Mouse (Mus musculus): ENCODE measurements at regions not wholly inside any gene's neighbourhood (a gene's known extent, or its start where the extent isn't known, plus 50 kb on each side); places are given as distances from the start of the nearest gene placed in this dataset.

DNA sequence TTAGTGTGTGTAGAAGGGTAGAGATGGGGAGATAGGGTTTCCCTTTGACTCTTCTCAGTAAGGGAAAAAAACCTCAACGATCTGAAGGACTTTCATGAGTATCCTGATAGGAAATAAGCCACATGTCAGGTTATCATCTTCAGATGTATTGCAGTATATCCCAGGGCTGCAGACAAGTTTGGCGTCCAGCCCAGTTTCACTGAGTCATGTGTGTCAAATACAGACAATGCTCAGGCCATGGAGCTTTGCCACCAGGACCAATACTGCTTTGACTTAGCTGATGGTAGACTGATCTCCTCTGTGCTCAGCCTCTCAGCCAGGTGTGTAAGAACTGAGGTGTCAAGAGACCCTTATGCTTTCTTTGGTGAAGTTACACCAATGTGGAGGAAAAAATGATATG, 62.9 kb downstream of the Cst10 start:
- Histone ChIP-seq H3K4me3 (ENCODE audit: low read depth, low read length) (no peak overlapping the region), H3K27me3 (replicated peaks; ENCODE audit: control insufficient read depth, insufficient read depth, low read length) (no peaks in the 10 kb centered on the region), H3K36me3 (ENCODE audit: control insufficient read depth, insufficient read depth, low read length) (no peaks in the 10 kb centered on the region), H3K27ac (ENCODE audit: low read depth) (no peak overlapping the region), H3K9ac (ENCODE audit: low read length) (no peak overlapping the region), H3K4me1 (replicated peaks; ENCODE audit: control insufficient read depth, insufficient read depth, low read length) (no peaks in the 10 kb centered on the region), H3K9me3 (ENCODE audit: control insufficient read depth, low read length) (no peaks in the 10 kb centered on the region), H3K4me2 (ENCODE audit: low read length) (no peak overlapping the region)
- 76% methylated on average over 2 of the region's 2 CpGs for WGBS
- DNase-seq (ENCODE audit: low spot score) (no peak), ATAC-seq (replicated peaks; ENCODE audit: low FRiP score, low TSS enrichment, low read depth) (no peak)

- ATAC-seq (replicated peaks; ENCODE audit: low FRiP score, low TSS enrichment, low read depth) (no peak), DNase-seq (ENCODE audit: low spot score) (no peak)
- no peak overlapping the region for H3K4me3 ChIP-seq (ENCODE audit: low read depth, low read length)
- H3K4me1 ChIP-seq (replicated peaks; ENCODE audit: control insufficient read depth, insufficient read depth, low read length), result no peaks in the 10 kb centered on the region
- 62% methylated on average over 2 of the region's 2 CpGs for WGBS
- H3K9me3 ChIP-seq (ENCODE audit: control insufficient read depth, low read length), result no peaks in the 10 kb centered on the region
- H3K9ac ChIP-seq (ENCODE audit: low read length), result no peak overlapping the region
- no peak overlapping the region for H3K27ac ChIP-seq (ENCODE audit: low read depth)
- no peak overlapping the region for H3K4me2 ChIP-seq (ENCODE audit: low read length)
- no peaks in the 10 kb centered on the region for H3K36me3 ChIP-seq (ENCODE audit: control insufficient read depth, insufficient read depth, low read length)
- H3K27me3 ChIP-seq (replicated peaks; ENCODE audit: control insufficient read depth, insufficient read depth, low read length), result no peaks in the 10 kb centered on the region
These were observed 67.6 kb downstream of the Cst10 start for GRCm38 (mm10) chr2:149472411-149472810.

DNA sequence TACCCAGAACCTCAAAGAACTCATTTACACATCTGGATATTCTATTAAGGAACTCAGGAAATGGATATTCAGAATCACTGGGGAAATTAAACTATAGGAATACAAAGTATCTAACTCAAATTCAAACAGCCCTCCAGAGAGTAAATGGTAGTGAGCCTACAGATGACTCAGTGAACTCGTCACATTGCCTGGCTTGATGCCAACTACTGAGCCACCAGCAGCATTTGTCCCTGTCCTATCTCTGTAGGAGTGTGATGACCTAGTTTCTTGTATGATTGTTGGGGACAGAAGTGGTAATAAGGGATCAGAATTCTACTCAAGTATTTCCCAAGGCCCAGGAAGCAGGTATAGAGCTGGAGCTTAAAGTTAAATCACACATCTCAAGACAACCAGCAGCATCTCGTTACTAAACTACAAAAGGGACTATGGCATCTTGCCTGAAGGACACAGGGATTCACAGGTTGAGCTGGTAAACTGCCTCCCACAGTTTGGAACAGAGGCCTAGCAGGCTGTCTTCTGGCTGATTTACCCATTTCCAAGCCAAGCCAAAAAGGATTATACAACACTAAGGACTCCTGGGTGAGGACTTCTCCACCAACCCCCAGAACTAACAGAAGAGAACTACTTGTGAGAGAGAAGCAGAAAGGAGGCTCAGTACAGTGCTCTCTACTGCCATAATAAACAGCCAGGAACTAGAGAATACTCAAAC, 88.6 kb downstream of the Cst10 start:
- H3K27ac ChIP-seq (ENCODE audit: low read depth), result no peak overlapping the region
- no peak overlapping the region for H3K4me2 ChIP-seq (ENCODE audit: low read length)
- DNase-seq (ENCODE audit: low spot score), result no peak
- H3K9ac ChIP-seq (ENCODE audit: low read length), result no peak overlapping the region
- H3K4me3 ChIP-seq (ENCODE audit: low read depth, low read length), result no peak overlapping the region
- no peaks in the 10 kb centered on the region for H3K9me3 ChIP-seq (ENCODE audit: control insufficient read depth, low read length)
- no peaks in the 10 kb centered on the region for H3K4me1 ChIP-seq (replicated peaks; ENCODE audit: control insufficient read depth, insufficient read depth, low read length)
- H3K27me3 ChIP-seq (replicated peaks; ENCODE audit: control insufficient read depth, insufficient read depth, low read length), result no peaks in the 10 kb centered on the region
- ATAC-seq (replicated peaks; ENCODE audit: low FRiP score, low TSS enrichment, low read depth), result no peak
- H3K36me3 ChIP-seq (ENCODE audit: control insufficient read depth, insufficient read depth, low read length), result no peaks in the 10 kb centered on the region
- WGBS, result 64% methylated on average over 2 of the region's 2 CpGs

DNA sequence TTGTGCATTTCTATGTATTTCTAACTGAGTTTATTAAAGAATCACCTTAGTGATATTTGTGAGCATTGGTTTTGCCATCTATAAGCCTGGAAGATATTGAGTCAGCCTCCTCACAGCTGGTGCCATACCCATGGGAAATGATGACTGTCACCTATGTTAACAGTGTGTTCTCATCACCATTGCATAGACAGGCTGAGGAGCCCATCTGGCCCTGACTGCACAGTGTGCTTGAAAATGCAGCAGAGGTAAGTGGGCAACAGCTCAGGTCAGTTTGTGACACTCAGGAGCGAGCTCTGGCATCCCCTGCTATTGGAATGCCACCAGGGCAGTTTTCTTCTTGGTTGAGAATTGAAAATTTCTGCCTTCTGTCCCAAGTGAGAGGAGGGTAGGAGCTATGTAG, 108.0 kb downstream of the Cst10 start:
- no peak for DNase-seq (ENCODE audit: low spot score)
- no peak for ATAC-seq (replicated peaks; ENCODE audit: low FRiP score, low TSS enrichment, low read depth)
- Histone ChIP-seq H3K4me2 (ENCODE audit: low read length) (no peak overlapping the region), H3K27me3 (replicated peaks; ENCODE audit: control insufficient read depth, insufficient read depth, low read length) (no peaks in the 10 kb centered on the region), H3K9ac (ENCODE audit: low read length) (no peak overlapping the region), H3K4me1 (replicated peaks; ENCODE audit: control insufficient read depth, insufficient read depth, low read length) (no peaks in the 10 kb centered on the region), H3K4me3 (ENCODE audit: low read depth, low read length) (no peak overlapping the region), H3K9me3 (ENCODE audit: control insufficient read depth, low read length) (no peaks in the 10 kb centered on the region), H3K36me3 (ENCODE audit: control insufficient read depth, insufficient read depth, low read length) (no peaks in the 10 kb centered on the region), H3K27ac (ENCODE audit: low read depth) (no peak overlapping the region)
- WGBS, result 91% methylated on average over 1 of the region's 1 CpGs

DNA sequence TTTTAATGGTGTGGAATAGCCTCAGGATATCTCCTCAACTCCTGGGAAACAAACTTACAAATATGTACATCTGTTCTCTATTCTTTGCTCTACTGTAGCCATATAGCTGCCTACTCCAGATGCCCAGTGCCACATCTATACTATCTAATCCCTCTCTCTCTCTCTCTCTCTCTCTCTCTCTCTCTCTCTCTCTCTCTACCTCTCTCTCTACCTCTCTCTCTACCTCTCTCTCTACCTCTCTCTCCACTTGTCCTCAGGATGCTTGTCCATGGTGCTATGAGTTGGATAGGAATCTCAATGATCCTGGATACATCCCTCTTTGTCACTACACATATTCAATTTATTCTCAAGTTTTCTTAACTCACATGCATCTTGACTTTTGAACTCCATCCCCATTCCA, 119.6 kb downstream of the Cst10 start:
- Histone ChIP-seq H3K9me3 (ENCODE audit: control insufficient read depth, low read length) (no peaks in the 10 kb centered on the region), H3K4me3 (ENCODE audit: low read depth, low read length) (no peak overlapping the region), H3K27me3 (replicated peaks; ENCODE audit: control insufficient read depth, insufficient read depth, low read length) (no peaks in the 10 kb centered on the region), H3K9ac (ENCODE audit: low read length) (no peak overlapping the region), H3K4me2 (ENCODE audit: low read length) (no peak overlapping the region), H3K27ac (ENCODE audit: low read depth) (no peak overlapping the region), H3K4me1 (replicated peaks; ENCODE audit: control insufficient read depth, insufficient read depth, low read length) (no peaks in the 10 kb centered on the region), H3K36me3 (ENCODE audit: control insufficient read depth, insufficient read depth, low read length) (no peaks in the 10 kb centered on the region)
- no peak for ATAC-seq (replicated peaks; ENCODE audit: low FRiP score, low TSS enrichment, low read depth)
- no peak for DNase-seq (ENCODE audit: low spot score)

DNA sequence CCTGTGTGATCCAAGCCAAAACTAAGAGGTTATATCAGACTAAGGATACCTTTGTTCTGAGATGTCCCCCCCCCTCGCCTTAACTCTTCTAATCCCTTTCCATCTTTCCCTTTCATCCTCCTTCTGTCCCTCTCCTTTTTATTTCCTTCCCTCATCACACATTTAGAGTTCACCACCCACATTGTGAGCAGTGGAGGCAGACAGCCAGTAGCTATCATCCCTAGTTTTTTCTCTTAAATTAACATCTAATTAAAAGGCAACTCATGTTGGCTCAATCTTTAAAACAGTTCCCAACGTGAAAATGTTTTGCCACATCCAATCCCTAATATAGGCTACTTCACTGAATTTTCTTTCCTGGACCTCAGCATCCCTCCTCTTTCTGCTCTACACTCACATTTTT, 138.0 kb downstream of the Cst10 start:
- H3K9me3 ChIP-seq (ENCODE audit: control insufficient read depth, low read length), result no peaks in the 10 kb centered on the region
- DNase-seq (ENCODE audit: low spot score), result no peak

GRCm38 (mm10) chr2:149545708-149546107, 140.9 kb downstream of the Cst10 start:
- Histone ChIP-seq H3K4me1 (replicated peaks; ENCODE audit: control insufficient read depth, insufficient read depth, low read length) (no peaks in the 10 kb centered on the region), H3K4me2 (ENCODE audit: low read length) (no peak overlapping the region), H3K9me3 (ENCODE audit: control insufficient read depth, low read length) (no peaks in the 10 kb centered on the region), H3K4me3 (ENCODE audit: low read depth, low read length) (no peak overlapping the region), H3K9ac (ENCODE audit: low read length) (no peak overlapping the region), H3K27me3 (replicated peaks; ENCODE audit: control insufficient read depth, insufficient read depth, low read length) (no peaks in the 10 kb centered on the region), H3K36me3 (ENCODE audit: control insufficient read depth, insufficient read depth, low read length) (no peaks in the 10 kb centered on the region), H3K27ac (ENCODE audit: low read depth) (no peak overlapping the region)
- no peak for DNase-seq (ENCODE audit: low spot score)
- 69% methylated on average over 2 of the region's 2 CpGs for WGBS
- ATAC-seq (replicated peaks; ENCODE audit: low FRiP score, low TSS enrichment, low read depth), result no peak

More for the DNA sequence above, 138.0 kb downstream of the Cst10 start:
- no peaks in the 10 kb centered on the region for H3K4me1 ChIP-seq (replicated peaks; ENCODE audit: control insufficient read depth, insufficient read depth, low read length)
- no peaks in the 10 kb centered on the region for H3K27me3 ChIP-seq (replicated peaks; ENCODE audit: control insufficient read depth, insufficient read depth, low read length)
- no peaks in the 10 kb centered on the region for H3K36me3 ChIP-seq (ENCODE audit: control insufficient read depth, insufficient read depth, low read length)
- H3K27ac ChIP-seq (ENCODE audit: low read depth), result no peak overlapping the region
- H3K4me3 ChIP-seq (ENCODE audit: low read depth, low read length), result no peak overlapping the region
- ATAC-seq (replicated peaks; ENCODE audit: low FRiP score, low TSS enrichment, low read depth), result no peak
- H3K4me2 ChIP-seq (ENCODE audit: low read length), result no peak overlapping the region
- WGBS, result 76% methylated on average over 2 of the region's 2 CpGs
- no peak overlapping the region for H3K9ac ChIP-seq (ENCODE audit: low read length)

DNA sequence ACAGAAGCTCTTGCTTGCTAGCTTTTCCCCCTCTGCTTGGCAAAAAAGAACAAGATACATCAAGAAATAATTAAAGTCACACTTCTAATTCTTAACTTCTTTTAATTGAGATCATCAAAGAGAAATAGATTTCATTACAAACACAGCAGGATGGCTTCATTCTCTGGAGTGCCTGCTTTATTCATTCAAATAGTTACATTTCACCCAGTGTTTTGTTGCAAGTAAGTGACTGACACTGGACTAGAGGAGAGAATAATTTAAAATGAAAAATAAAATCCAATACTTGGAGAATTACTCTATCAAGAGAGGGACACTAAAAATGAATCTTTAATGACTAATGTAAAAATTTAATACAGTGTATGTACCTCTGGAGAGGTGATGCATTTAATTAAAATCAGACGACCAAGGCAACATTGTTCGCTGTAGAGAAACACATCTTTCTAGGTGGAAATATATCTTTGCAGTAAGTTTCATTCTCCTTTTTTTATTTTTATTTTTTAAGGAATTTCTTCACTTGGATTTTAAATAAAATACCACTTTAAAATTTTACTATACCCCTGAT, 141.9 kb downstream of the Cst10 start:
- Histone ChIP-seq H3K27ac (ENCODE audit: low read depth) (no peak overlapping the region), H3K9me3 (ENCODE audit: control insufficient read depth, low read length) (no peaks in the 10 kb centered on the region), H3K36me3 (ENCODE audit: control insufficient read depth, insufficient read depth, low read length) (no peaks in the 10 kb centered on the region), H3K27me3 (replicated peaks; ENCODE audit: control insufficient read depth, insufficient read depth, low read length) (no peaks in the 10 kb centered on the region), H3K9ac (ENCODE audit: low read length) (no peak overlapping the region), H3K4me2 (ENCODE audit: low read length) (no peak overlapping the region), H3K4me1 (replicated peaks; ENCODE audit: control insufficient read depth, insufficient read depth, low read length) (no peaks in the 10 kb centered on the region), H3K4me3 (ENCODE audit: low read depth, low read length) (no peak overlapping the region)
- no peak for ATAC-seq (replicated peaks; ENCODE audit: low FRiP score, low TSS enrichment, low read depth)
- DNase-seq (ENCODE audit: low spot score), result no peak
- 88% methylated on average over 2 of the region's 2 CpGs for WGBS

DNA sequence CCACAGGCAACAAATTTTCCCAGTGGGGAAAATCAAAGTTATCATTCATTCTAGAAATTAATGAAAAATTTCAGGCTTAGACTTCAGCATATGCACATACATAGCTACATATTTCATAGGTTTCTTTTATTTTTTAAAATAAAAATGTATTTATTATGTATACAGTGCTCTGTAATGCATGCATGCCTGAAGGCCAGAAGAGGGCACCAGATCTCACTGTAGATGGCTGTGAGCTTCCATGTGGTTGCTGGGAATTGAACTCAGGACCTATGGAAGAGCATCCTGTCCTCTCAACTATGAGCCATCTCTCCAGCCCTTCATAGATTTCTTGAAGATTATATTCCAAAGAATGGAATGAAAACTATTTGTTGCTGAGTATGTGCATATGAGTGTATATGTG, 150.4 kb downstream of the Cst10 start:
- DNase-seq (ENCODE audit: low spot score) (no peak), ATAC-seq (replicated peaks; ENCODE audit: low FRiP score, low TSS enrichment, low read depth) (no peak)
- H3K9ac ChIP-seq (ENCODE audit: low read length), result no peak overlapping the region
- no peak overlapping the region for H3K4me3 ChIP-seq (ENCODE audit: low read depth, low read length)
- no peaks in the 10 kb centered on the region for H3K9me3 ChIP-seq (ENCODE audit: control insufficient read depth, low read length)
- H3K27me3 ChIP-seq (replicated peaks; ENCODE audit: control insufficient read depth, insufficient read depth, low read length), result no peaks in the 10 kb centered on the region
- no peak overlapping the region for H3K27ac ChIP-seq (ENCODE audit: low read depth)
- no peaks in the 10 kb centered on the region for H3K36me3 ChIP-seq (ENCODE audit: control insufficient read depth, insufficient read depth, low read length)
- no peak overlapping the region for H3K4me2 ChIP-seq (ENCODE audit: low read length)
- no peaks in the 10 kb centered on the region for H3K4me1 ChIP-seq (replicated peaks; ENCODE audit: control insufficient read depth, insufficient read depth, low read length)

Data from intestine, embryonic 14.5 days (tissue).